6 mouse cellular contexts compared by ENCODE assay signal in the genomic region with DNA sequence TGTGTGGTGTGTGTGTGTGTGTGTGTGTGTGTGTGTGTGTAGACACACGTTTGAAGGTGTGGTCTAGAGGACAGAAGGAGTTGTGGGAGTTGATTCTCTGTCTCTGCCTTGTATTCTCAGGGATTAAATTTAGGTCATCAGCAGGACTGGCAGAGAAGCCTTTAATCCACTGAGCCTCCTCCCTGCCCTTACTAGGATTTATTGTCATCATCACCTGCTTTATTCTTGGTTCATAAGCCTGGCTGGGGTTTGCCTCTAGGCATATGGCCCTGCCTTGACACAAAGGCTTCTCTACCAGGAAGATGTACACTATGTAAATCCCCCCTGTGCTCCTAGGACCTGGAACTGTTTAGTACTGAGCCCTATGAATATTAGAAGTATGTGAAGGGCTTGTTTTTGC.
"Had no signal": no experiment of that assay in that cellular context is flagged by ENCODE, and none has a peak within 500 bp of the region (broad histone marks: within the 10 kb centered on the region; RNA-seq: fewer than 3 reads in every experiment).

No protein-coding gene starts in this region.

- DNase-seq: cerebellum, adult 8-10 months; embryo, embryonic 11 days had no signal

- ATAC-seq: forebrain, embryonic 13.5 days; forebrain, embryonic 14.5 days; forebrain, embryonic 15.5 days; forebrain, embryonic 16.5 days had no signal
